Mouse (Mus musculus) lung, adult 2 months (tissue): ENCODE measurements around the gene Celf5.

Source experiments
- CTCF ChIP-seq: fragments of 200-500 bp; IDR thresholded peaks from 2 replicates; pipeline ENCODE4 v1.5.1; 2011; ENCODE audit warnings: mild to moderate bottlenecking, low read length, control low read depth; ENCODE audit not compliant: insufficient read depth
- POLR2A ChIP-seq: fragments of 200-500 bp; IDR thresholded peaks from 2 replicates; pipeline ENCODE4 v1.6.1; 2011; ENCODE audit warnings: low read depth, mild to moderate bottlenecking, control low read depth, low read length, borderline replicate concordance; ENCODE audit errors: extremely low read depth

DNA sequence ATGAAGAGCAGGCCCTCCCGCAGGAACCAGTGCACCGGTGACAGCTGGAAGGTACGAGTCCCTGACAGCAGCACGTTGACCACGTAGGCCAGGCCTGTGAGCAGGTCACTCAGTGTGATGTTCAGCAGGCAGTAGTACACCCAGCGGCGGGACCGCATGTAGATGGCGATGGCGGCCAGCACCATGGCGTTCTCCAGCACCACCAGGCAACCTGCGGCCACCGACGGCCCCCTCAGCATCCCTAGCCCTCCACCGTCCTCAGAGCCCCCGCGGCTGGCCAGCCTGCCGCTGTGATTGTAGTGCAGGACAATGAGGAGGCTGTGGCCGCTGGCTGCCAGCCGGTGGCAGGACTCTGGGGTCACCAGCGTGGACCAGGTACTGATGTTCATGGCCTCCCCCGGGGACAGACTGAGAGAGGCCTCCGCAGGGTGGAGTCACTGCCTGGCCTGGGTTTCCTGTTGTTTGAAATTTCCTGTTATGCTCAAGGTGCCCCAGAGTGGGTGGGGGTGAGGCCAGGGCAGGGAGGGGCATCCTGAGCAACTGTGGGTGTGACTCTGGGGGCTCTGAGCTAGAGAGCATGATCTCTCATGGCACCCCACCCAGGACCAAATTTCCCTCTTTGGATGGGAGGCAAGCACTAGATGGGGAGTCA lies 16.9 kb upstream of the Celf5 start:
- TF ChIP-seq CTCF (no peak), POLR2A (peak; percentile 77; the same call in 1 of the 2 replicates)
